Mouse (Mus musculus): ENCODE results near the gene 9230112D13Rik.

- TF ChIP-seq CTCF (IDR thresholded peaks at IDR 0.05; ENCODE audit: low read depth) (no peak), EP300 (IDR thresholded peaks at IDR 0.05; ENCODE audit: low read depth) (no peak)
Measured at GRCm38 (mm10) chr14:34564646-34565045, 42.0 kb upstream of the 9230112D13Rik start.
